ENCODE assay signal across 9 mouse cellular contexts in the genomic region with DNA sequence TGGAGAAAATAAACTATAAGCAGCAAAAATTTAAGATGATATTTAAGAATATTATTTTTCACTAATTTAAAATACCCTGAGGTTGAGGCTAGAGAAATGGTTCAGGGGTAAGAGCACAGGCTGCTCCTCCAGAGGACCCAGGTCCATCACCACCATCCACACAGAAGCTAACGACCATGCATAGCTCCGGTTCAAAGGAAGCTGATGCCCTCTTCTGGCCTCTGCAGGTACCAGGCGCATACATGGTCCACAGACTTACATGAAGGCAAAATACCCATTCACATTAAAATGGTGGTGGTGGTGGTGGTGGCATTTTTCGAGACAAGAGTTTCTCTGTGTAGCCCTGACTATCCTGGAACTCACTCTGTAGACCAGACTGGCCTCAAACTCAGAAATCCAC.
DNase-seq lines count a peak whose midpoint lies in the region; ATAC-seq and TF ChIP-seq lines count a peak whose summit lies in the region.
"Had no signal": no experiment of that assay in that cellular context is flagged by ENCODE, and none has a peak within 500 bp of the region (broad histone marks: within the 10 kb centered on the region; RNA-seq: fewer than 3 reads in every experiment).

No protein-coding gene starts in this region.

- no peaks in the 10 kb centered on the region for H3K27me3 ChIP-seq in intestine, postnatal 0 days (replicated peaks; ENCODE audit: control insufficient read depth, insufficient read depth, low read length)
- H3K27me3 ChIP-seq in intestine, embryonic 16.5 days (replicated peaks; ENCODE audit: control insufficient read depth, insufficient read depth, low read length) = no peaks in the 10 kb centered on the region
- H3K27me3 ChIP-seq: limb, embryonic 13.5 days had no signal

- in situ Hi-C loops in ES-E14 (cut with MboI; ENCODE audit: low sequenced_read_pairs in 2 of 2, unreplicated experiment in 2 of 2) = no loop called here

- no peak overlapping the region for H3K9ac ChIP-seq in intestine, postnatal 0 days (ENCODE audit: low read depth, low read length)
- no peak overlapping the region for H3K9ac ChIP-seq in intestine, embryonic 16.5 days (ENCODE audit: low read depth, low read length)
- no peak overlapping the region for H3K9ac ChIP-seq in ES-E14 (ENCODE audit: insufficient read depth, low read depth, low read length, poor library complexity, severe bottlenecking)
- H3K9ac ChIP-seq: limb, embryonic 13.5 days had no signal

- WGBS in intestine, postnatal 0 days = 64% methylated on average over 4 of the region's 4 CpGs
- WGBS in intestine, embryonic 16.5 days = 66% methylated on average over 4 of the region's 4 CpGs

- no peak overlapping the region for H3K4me3 ChIP-seq in intestine, postnatal 0 days (ENCODE audit: low read depth, low read length)
- H3K4me3 ChIP-seq in intestine, embryonic 16.5 days (ENCODE audit: low read length) = no peak overlapping the region
- no peak overlapping the region for H3K4me3 ChIP-seq in ES-E14 (ENCODE audit: insufficient read depth in 1 of 2, low read depth in 1 of 2, low read length in 2 of 2, poor library complexity in 1 of 2, severe bottlenecking in 1 of 2)
- H3K4me3 ChIP-seq: limb, embryonic 13.5 days had no signal

- H3K9me3 ChIP-seq in intestine, postnatal 0 days (ENCODE audit: control insufficient read depth) = no peaks in the 10 kb centered on the region
- H3K9me3 ChIP-seq in intestine, embryonic 16.5 days (ENCODE audit: control insufficient read depth, low read length) = no peaks in the 10 kb centered on the region
- no peaks in the 10 kb centered on the region for H3K9me3 ChIP-seq in ES-E14 (ENCODE audit: control insufficient read depth, insufficient read depth, low read depth, low read length)
- H3K9me3 ChIP-seq: limb, embryonic 13.5 days had no signal

- H3K36me3 ChIP-seq in intestine, postnatal 0 days (ENCODE audit: control insufficient read depth, insufficient read depth) = no peaks in the 10 kb centered on the region
- H3K36me3 ChIP-seq in intestine, embryonic 16.5 days (ENCODE audit: control insufficient read depth, insufficient read depth, low read length) = no peaks in the 10 kb centered on the region
- no peaks in the 10 kb centered on the region for H3K36me3 ChIP-seq in ES-E14 (ENCODE audit: control insufficient read depth, insufficient read depth, low read length, poor library complexity, severe bottlenecking)
- H3K36me3 ChIP-seq: limb, embryonic 13.5 days had no signal

- intact Hi-C loops in heart, postnatal 36 days (cut with DNase I) = no loop called here

- no peaks in the 10 kb centered on the region for H3K4me1 ChIP-seq in intestine, postnatal 0 days (replicated peaks; ENCODE audit: control insufficient read depth, insufficient read depth, low read length)
- no peaks in the 10 kb centered on the region for H3K4me1 ChIP-seq in intestine, embryonic 16.5 days (ENCODE audit: control insufficient read depth, insufficient read depth, low read length)
- no peaks in the 10 kb centered on the region for H3K4me1 ChIP-seq in ES-E14 (ENCODE audit: control insufficient read depth in 2 of 2, insufficient read depth in 2 of 2, low read length in 2 of 2, poor library complexity in 1 of 2)
- H3K4me1 ChIP-seq: limb, embryonic 13.5 days had no signal

- H3K27ac ChIP-seq in intestine, postnatal 0 days (ENCODE audit: low read depth, low read length) = no peak overlapping the region
- no peak overlapping the region for H3K27ac ChIP-seq in intestine, embryonic 16.5 days (ENCODE audit: low read length)
- H3K27ac ChIP-seq in ES-E14 (ENCODE audit: insufficient read depth, low read depth, low read length, poor library complexity, severe bottlenecking) = no peak overlapping the region
- H3K27ac ChIP-seq: limb, embryonic 13.5 days had no signal

- no peak overlapping the region for H3K4me2 ChIP-seq in intestine, postnatal 0 days (replicated peaks; ENCODE audit: low read depth)
- no peak overlapping the region for H3K4me2 ChIP-seq in intestine, embryonic 16.5 days (ENCODE audit: low read depth, low read length)
- H3K4me2 ChIP-seq: limb, embryonic 13.5 days had no signal

- ATAC-seq in intestine, postnatal 0 days = no peak
- ATAC-seq in intestine, embryonic 16.5 days = no peak
- ATAC-seq in hematopoietic stem cell, adult 5-6 weeks (replicated peaks in 1 of 2; ENCODE audit: insufficient read depth in 1 of 2, low FRiP score in 2 of 2, low TSS enrichment in 1 of 2, low read depth in 1 of 2, poor library complexity in 2 of 2, severe bottlenecking in 2 of 2) = peak; percentile 32 to 49; a peak in 1 of 4 replicates

- DNase-seq in A20 (ENCODE audit: low read depth, low spot score) = peak; percentile 41
- no peak for DNase-seq in ES-E14 (ENCODE audit: low read depth, low spot score)
- DNase-seq in thymus, postnatal 0 days (ENCODE audit: low spot score) = no peak
- no peak for DNase-seq in urinary bladder, postnatal 25 days (ENCODE audit: low spot score)
- DNase-seq in heart, postnatal 36 days = no peak

- peak; percentile 68 for TF ChIP-seq CTCF in intestine, postnatal 0 days (IDR thresholded peaks at IDR 0.05; ENCODE audit: low read depth)

TF ChIP-seq in ES-E14, 5 proteins besides CTCF, POLR2A, EP300 and RAD21:
- no peak for TF ChIP-seq HCFC1 (IDR thresholded peaks at IDR 0.05; ENCODE audit: borderline replicate concordance, insufficient read depth, low read length)
- peak; percentile 31; the same call in 1 of the 2 replicates for TF ChIP-seq ZC3H11A (IDR thresholded peaks at IDR 0.05; ENCODE audit: borderline replicate concordance, low read depth, low read length)

Comparison
In these comparisons a context has a peak if more than half of its experiments do, and no peak if none do; other contexts are left out.
1. ATAC-seq: peak in hematopoietic stem cell, adult 5-6 weeks (2 of 2); none in intestine, postnatal 0 days (single experiment) and intestine, embryonic 16.5 days (single experiment).